Mouse (Mus musculus): ENCODE data around the gene Itgb5. TPM values are rescaled to one million over a fixed set of nuclear protein-coding genes. Genes with fewer than 3 reads are reported as not detected.
A peak's percentile ranks its signal among the peaks of the same experiment; 100 is the strongest.

The Itgb5 gene
- polyA plus RNA-seq, 1 experiment from 2014 or later = 29.4 TPM

GRCm38 (mm10) chr16:33936885-33937284, 107.4 kb downstream of the Itgb5 start:
- Histone ChIP-seq H3K4me1 (ENCODE audit: control insufficient read depth, insufficient read depth, low read length) (peaks cover 77% of the 10 kb centered on the region), H3K9ac (ENCODE audit: low read length) (no peak overlapping the region), H3K9me3 (replicated peaks; ENCODE audit: control insufficient read depth, low read length) (no peaks in the 10 kb centered on the region), H3K27ac (ENCODE audit: low read length) (peak overlapping the region; percentile 96), H3K4me3 (ENCODE audit: low read length) (no peak overlapping the region), H3K36me3 (ENCODE audit: control insufficient read depth, insufficient read depth) (0 out of 2 replicates have a peak, but pooled peaks cover 2% of the 10 kb centered on the region), H3K4me2 (ENCODE audit: low read depth, low read length) (no peak overlapping the region), H3K27me3 (ENCODE audit: control insufficient read depth, insufficient read depth, low read length) (no peaks in the 10 kb centered on the region)
- WGBS = 75% methylated on average over 4 of the region's 4 CpGs
- no peak for ATAC-seq (replicated peaks; ENCODE audit: extremely low read depth, insufficient read depth, low FRiP score)

GRCm38 (mm10) chr16:33937567-33937966, 108.1 kb downstream of the Itgb5 start:
- Histone ChIP-seq H3K9ac (ENCODE audit: low read length) (no peak overlapping the region), H3K27me3 (ENCODE audit: control insufficient read depth, insufficient read depth, low read length) (no peaks in the 10 kb centered on the region), H3K4me1 (ENCODE audit: control insufficient read depth, insufficient read depth, low read length) (peaks cover 80% of the 10 kb centered on the region), H3K36me3 (ENCODE audit: control insufficient read depth, insufficient read depth) (0 out of 2 replicates have a peak, but pooled peaks cover 2% of the 10 kb centered on the region), H3K9me3 (replicated peaks; ENCODE audit: control insufficient read depth, low read length) (no peaks in the 10 kb centered on the region), H3K27ac (ENCODE audit: low read length) (peak overlapping the region; percentile 96), H3K4me2 (ENCODE audit: low read depth, low read length) (no peak overlapping the region), H3K4me3 (ENCODE audit: low read length) (no peak overlapping the region)
- peak; percentile 87 for ATAC-seq (replicated peaks; ENCODE audit: extremely low read depth, insufficient read depth, low FRiP score)
- WGBS = 22% methylated on average over 8 of the region's 8 CpGs

- 40% methylated on average over 12 of the region's 12 CpGs for WGBS
- Histone ChIP-seq H3K27me3 (ENCODE audit: control insufficient read depth, insufficient read depth, low read length) (no peaks in the 10 kb centered on the region), H3K4me3 (ENCODE audit: low read length) (no peak overlapping the region), H3K9ac (ENCODE audit: low read length) (peak overlapping the region; percentile 32), H3K36me3 (ENCODE audit: control insufficient read depth, insufficient read depth) (no peaks in the 10 kb centered on the region), H3K4me2 (ENCODE audit: low read depth, low read length) (no peak overlapping the region), H3K27ac (ENCODE audit: low read length) (peak overlapping the region; percentile 96), H3K9me3 (replicated peaks; ENCODE audit: control insufficient read depth, low read length) (no peaks in the 10 kb centered on the region), H3K4me1 (ENCODE audit: control insufficient read depth, insufficient read depth, low read length) (peaks cover 80% of the 10 kb centered on the region)
- no peak for ATAC-seq (replicated peaks; ENCODE audit: extremely low read depth, insufficient read depth, low FRiP score)
Observed at GRCm38 (mm10) chr16:33938311-33939132, 109.1 kb downstream of the Itgb5 start.

DNA sequence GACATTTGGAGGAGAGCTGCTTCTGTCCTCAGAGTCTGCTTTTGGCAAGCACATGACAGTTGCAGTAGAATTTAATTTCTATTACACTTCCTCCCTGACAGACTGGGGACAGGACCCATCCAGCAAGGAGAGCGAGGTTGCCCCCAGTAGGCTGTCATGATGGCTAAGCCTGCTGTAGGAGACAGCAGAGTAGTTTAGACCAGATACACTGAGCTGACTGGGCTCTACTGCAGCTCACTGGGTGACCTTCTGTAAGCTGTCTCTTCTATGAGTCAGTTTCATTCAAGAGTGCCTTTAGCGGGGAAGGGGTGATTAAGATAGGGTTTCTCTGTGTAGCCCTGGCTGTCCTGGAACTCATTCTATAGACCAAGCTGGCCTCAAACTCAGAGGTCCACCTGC, 109.7 kb downstream of the Itgb5 start:
- Histone ChIP-seq H3K4me3 (ENCODE audit: low read length) (no peak overlapping the region), H3K9ac (ENCODE audit: low read length) (peak overlapping the region; percentile 32), H3K9me3 (replicated peaks; ENCODE audit: control insufficient read depth, low read length) (no peaks in the 10 kb centered on the region), H3K27ac (ENCODE audit: low read length) (peak overlapping the region; percentile 96), H3K4me1 (ENCODE audit: control insufficient read depth, insufficient read depth, low read length) (peaks cover 81% of the 10 kb centered on the region), H3K27me3 (ENCODE audit: control insufficient read depth, insufficient read depth, low read length) (no peaks in the 10 kb centered on the region), H3K36me3 (ENCODE audit: control insufficient read depth, insufficient read depth) (no peaks in the 10 kb centered on the region), H3K4me2 (ENCODE audit: low read depth, low read length) (no peak overlapping the region)
- no peak for ATAC-seq (replicated peaks; ENCODE audit: extremely low read depth, insufficient read depth, low FRiP score)
- WGBS = 52% methylated on average over 2 of the region's 2 CpGs

GRCm38 (mm10) chr16:33939636-33940035, 110.2 kb downstream of the Itgb5 start:
- Histone ChIP-seq H3K9me3 (replicated peaks; ENCODE audit: control insufficient read depth, low read length) (no peaks in the 10 kb centered on the region), H3K27ac (ENCODE audit: low read length) (peak overlapping the region; percentile 96), H3K36me3 (ENCODE audit: control insufficient read depth, insufficient read depth) (no peaks in the 10 kb centered on the region), H3K9ac (ENCODE audit: low read length) (no peak overlapping the region; the same call in 1 of the 2 replicates), H3K4me3 (ENCODE audit: low read length) (no peak overlapping the region), H3K4me1 (ENCODE audit: control insufficient read depth, insufficient read depth, low read length) (peaks cover 81% of the 10 kb centered on the region), H3K4me2 (ENCODE audit: low read depth, low read length) (no peak overlapping the region), H3K27me3 (ENCODE audit: control insufficient read depth, insufficient read depth, low read length) (no peaks in the 10 kb centered on the region)
- ATAC-seq (replicated peaks; ENCODE audit: extremely low read depth, insufficient read depth, low FRiP score) = no peak
- 49% methylated on average over 9 of the region's 9 CpGs for WGBS

GRCm38 (mm10) chr16:33940095-33940494, 110.6 kb downstream of the Itgb5 start:
- Histone ChIP-seq H3K27ac (ENCODE audit: low read length) (peak overlapping the region; percentile 96), H3K4me1 (ENCODE audit: control insufficient read depth, insufficient read depth, low read length) (peaks cover 82% of the 10 kb centered on the region), H3K9ac (ENCODE audit: low read length) (no peak overlapping the region), H3K27me3 (ENCODE audit: control insufficient read depth, insufficient read depth, low read length) (no peaks in the 10 kb centered on the region), H3K36me3 (ENCODE audit: control insufficient read depth, insufficient read depth) (no peaks in the 10 kb centered on the region), H3K4me3 (ENCODE audit: low read length) (no peak overlapping the region), H3K4me2 (ENCODE audit: low read depth, low read length) (no peak overlapping the region), H3K9me3 (replicated peaks; ENCODE audit: control insufficient read depth, low read length) (no peaks in the 10 kb centered on the region)
- WGBS = 72% methylated on average over 5 of the region's 5 CpGs
- ATAC-seq (replicated peaks; ENCODE audit: extremely low read depth, insufficient read depth, low FRiP score) = no peak

DNA sequence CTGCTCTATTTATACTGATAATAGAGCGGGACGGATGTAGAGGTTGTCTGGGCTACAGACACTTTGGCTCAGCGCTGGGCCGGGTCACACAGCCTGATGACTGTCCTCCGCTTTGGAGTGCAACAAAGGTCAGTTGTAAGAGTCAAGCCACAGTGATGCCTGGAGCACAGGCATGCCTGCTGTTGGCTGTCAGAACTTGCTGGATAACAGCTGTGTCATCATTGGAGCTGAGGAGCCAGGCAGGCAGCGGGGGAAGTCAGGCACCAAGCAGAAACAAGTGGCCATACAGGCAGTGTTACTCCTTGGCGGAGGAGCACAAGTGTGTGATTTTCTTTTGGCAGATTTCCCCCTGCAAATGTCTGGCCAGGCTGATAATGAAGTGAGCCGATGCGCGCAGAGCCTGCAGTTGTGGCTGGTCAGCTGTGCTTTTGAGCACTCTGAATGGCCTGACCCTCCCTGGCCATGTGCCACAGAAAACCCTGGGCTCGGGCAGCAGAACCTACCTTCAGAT, 111.9 kb downstream of the Itgb5 start:
- peak overlapping the region; percentile 38 for H3K9ac ChIP-seq (ENCODE audit: low read length)
- H3K36me3 ChIP-seq (ENCODE audit: control insufficient read depth, insufficient read depth) = no peaks in the 10 kb centered on the region
- peaks cover 87% of the 10 kb centered on the region for H3K4me1 ChIP-seq (ENCODE audit: control insufficient read depth, insufficient read depth, low read length)
- H3K4me3 ChIP-seq (ENCODE audit: low read length) = no peak overlapping the region
- ATAC-seq (replicated peaks; ENCODE audit: extremely low read depth, insufficient read depth, low FRiP score) = peak; percentile 18; the same call in 1 of the 2 replicates
- no peaks in the 10 kb centered on the region for H3K9me3 ChIP-seq (replicated peaks; ENCODE audit: control insufficient read depth, low read length)
- H3K27ac ChIP-seq (ENCODE audit: low read length) = peak overlapping the region; percentile 96
- no peak overlapping the region for H3K4me2 ChIP-seq (ENCODE audit: low read depth, low read length)
- no peaks in the 10 kb centered on the region for H3K27me3 ChIP-seq (ENCODE audit: control insufficient read depth, insufficient read depth, low read length)
- WGBS = 18% methylated on average over 11 of the region's 11 CpGs

- H3K4me3 ChIP-seq (ENCODE audit: low read length) = no peak overlapping the region
- ATAC-seq (replicated peaks; ENCODE audit: extremely low read depth, insufficient read depth, low FRiP score) = no peak
- H3K9ac ChIP-seq (ENCODE audit: low read length) = no peak overlapping the region; the same call in 1 of the 2 replicates
- H3K36me3 ChIP-seq (ENCODE audit: control insufficient read depth, insufficient read depth) = no peaks in the 10 kb centered on the region
- H3K4me1 ChIP-seq (ENCODE audit: control insufficient read depth, insufficient read depth, low read length) = peaks cover 79% of the 10 kb centered on the region
- WGBS = 46% methylated on average over 11 of the region's 11 CpGs
- peak overlapping the region; percentile 96 for H3K27ac ChIP-seq (ENCODE audit: low read length)
- H3K9me3 ChIP-seq (replicated peaks; ENCODE audit: control insufficient read depth, low read length) = no peaks in the 10 kb centered on the region
- H3K4me2 ChIP-seq (ENCODE audit: low read depth, low read length) = no peak overlapping the region
- H3K27me3 ChIP-seq (ENCODE audit: control insufficient read depth, insufficient read depth, low read length) = no peaks in the 10 kb centered on the region
Observed at GRCm38 (mm10) chr16:33942341-33942740, 112.9 kb downstream of the Itgb5 start.

DNA sequence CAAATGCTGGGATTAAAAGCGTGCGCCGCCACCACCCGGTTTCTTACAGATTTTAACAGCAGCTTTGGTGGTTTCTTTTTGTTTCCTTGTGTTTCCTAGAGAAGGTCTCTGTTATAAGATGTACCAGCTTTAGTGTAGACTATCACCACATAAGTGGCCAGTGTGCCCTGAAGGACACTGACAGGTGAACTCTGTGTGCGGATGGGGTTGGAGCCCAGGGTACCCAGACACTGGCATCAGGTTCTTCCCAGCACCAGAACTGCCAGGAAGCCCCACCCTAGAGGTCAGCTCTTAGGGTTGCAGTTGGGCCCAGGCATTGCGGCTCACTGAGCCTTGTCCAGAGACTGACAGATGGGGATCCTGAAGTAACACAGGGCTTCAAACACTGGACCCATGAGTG, 113.9 kb downstream of the Itgb5 start:
- Histone ChIP-seq H3K4me3 (ENCODE audit: low read length) (no peak overlapping the region), H3K9me3 (replicated peaks; ENCODE audit: control insufficient read depth, low read length) (no peaks in the 10 kb centered on the region), H3K27me3 (ENCODE audit: control insufficient read depth, insufficient read depth, low read length) (no peaks in the 10 kb centered on the region), H3K4me1 (ENCODE audit: control insufficient read depth, insufficient read depth, low read length) (peaks cover 69% of the 10 kb centered on the region), H3K36me3 (ENCODE audit: control insufficient read depth, insufficient read depth) (peaks cover 4% of the 10 kb centered on the region), H3K27ac (ENCODE audit: low read length) (no peak overlapping the region), H3K4me2 (ENCODE audit: low read depth, low read length) (no peak overlapping the region), H3K9ac (ENCODE audit: low read length) (no peak overlapping the region)
- WGBS = 94% methylated on average over 6 of the region's 6 CpGs
- no peak for ATAC-seq (replicated peaks; ENCODE audit: extremely low read depth, insufficient read depth, low FRiP score)

Data from heart, embryonic 16.5 days (tissue).